Mouse (Mus musculus): ENCODE measurements around the gene Exosc6.

The Exosc6 gene

Small RNAs within 50 kb of the gene (microRNA-seq; reads per million reads assigned to microRNA genes)
- gene Gm24103 = 0 reads per million in 2 experiments
- gene Mir3473d = 0.11 to 0.74 reads per million in 2 experiments

Measured in adrenal gland (tissue).